Mouse (Mus musculus) ES-E14 (cell line): ENCODE measurements around the gene Gramd1b. TPM values are rescaled to one million over a fixed set of nuclear protein-coding genes. Genes with fewer than 3 reads are reported as not detected.

Source experiments
- DNase-seq: peaks from one replicate; pipeline ENCODE4 v3.0.0-alpha.2; 2013; ENCODE audit warnings: low read depth, low spot score
- H3K27ac ChIP-seq: 2 replicates; pipeline ENCODE4 v1.5.1; 2012; ENCODE audit warnings: low read depth, mild to moderate bottlenecking, low read length, moderate library complexity, mixed read lengths; ENCODE audit not compliant: poor library complexity, insufficient read depth, severe bottlenecking
- H3K36me3 ChIP-seq: 2 replicates; pipeline ENCODE4 v1.6.1; 2012; ENCODE audit warnings: mild to moderate bottlenecking, low read length, moderate library complexity, mixed read lengths; ENCODE audit not compliant: control insufficient read depth, poor library complexity, insufficient read depth, severe bottlenecking
- H3K4me1 ChIP-seq, 2 experiments: fragments of 150-350 bp in 1 of 2; sonication (generic) in 1 of 2; 2 replicates each; pipeline ENCODE4 v1.6.1; 2012; ENCODE audit warnings: low read length in 2 of 2, mild to moderate bottlenecking in 1 of 2, mixed read lengths in 1 of 2; ENCODE audit not compliant: control insufficient read depth in 2 of 2, insufficient read depth in 2 of 2, poor library complexity in 1 of 2
- H3K4me3 ChIP-seq, 2 experiments: fragments of 150-350 bp in 1 of 2; sonication (generic) in 1 of 2; 2 replicates each; pipeline ENCODE4 v1.5.1; 2012; ENCODE audit warnings: low read length in 2 of 2, low read depth in 1 of 2, mild to moderate bottlenecking in 1 of 2, mixed read lengths in 1 of 2; ENCODE audit not compliant: insufficient read depth in 1 of 2, poor library complexity in 1 of 2, severe bottlenecking in 1 of 2
- H3K9ac ChIP-seq: 2 replicates; pipeline ENCODE4 v1.6.1; 2012; ENCODE audit warnings: low read depth, mild to moderate bottlenecking, low read length, mixed read lengths; ENCODE audit not compliant: poor library complexity, insufficient read depth, severe bottlenecking
- H3K9me3 ChIP-seq: fragments of 150-350 bp; sonication (generic); 2 replicates; pipeline ENCODE4 v1.6.1; 2012; ENCODE audit warnings: low read depth, mild to moderate bottlenecking, low read length; ENCODE audit not compliant: control insufficient read depth, insufficient read depth
- CHD2 ChIP-seq: IDR thresholded peaks from 2 replicates; pipeline ENCODE4 v1.6.1; 2014; ENCODE audit warnings: mild to moderate bottlenecking, low read depth, low read length, inconsistent platforms
- HCFC1 ChIP-seq: IDR thresholded peaks from 2 replicates; pipeline ENCODE4 v1.6.1; 2012; ENCODE audit warnings: low read length, inconsistent platforms, borderline replicate concordance; ENCODE audit not compliant: insufficient read depth
- MAFK ChIP-seq: IDR thresholded peaks from 2 replicates; pipeline ENCODE4 v1.6.1; 2014; ENCODE audit warnings: mild to moderate bottlenecking, low read depth, low read length, inconsistent platforms; ENCODE audit not compliant: insufficient read depth
- ZC3H11A ChIP-seq: IDR thresholded peaks from 2 replicates; pipeline ENCODE4 v1.6.1; 2012; ENCODE audit warnings: low read depth, mild to moderate bottlenecking, inconsistent platforms, low read length, borderline replicate concordance
- ZNF384 ChIP-seq: IDR thresholded peaks from 2 replicates; pipeline ENCODE4 v1.6.1; 2012; ENCODE audit warnings: low read depth, low read length, inconsistent platforms
- in situ Hi-C, 2 experiments: fragments of 600-800 bp; cut with MboI; formaldehyde crosslinking; loops; one replicate each; pipeline ENCODE4 v1.15.1; 2025; ENCODE audit warnings: low sequenced_read_pairs in 2 of 2, inconsistent platforms in 1 of 2; ENCODE audit not compliant: unreplicated experiment in 2 of 2
- total RNA-seq: library from RNA; depleted of rRNA; stranded (reverse); fragments of 300-350 nt; gene quantifications from 2 replicates; pipeline ENCODE4 v1.2.3, GENCODE M21; 2012

Gramd1b gene
- total RNA-seq, 1 experiment, result 24.1 TPM

DNA sequence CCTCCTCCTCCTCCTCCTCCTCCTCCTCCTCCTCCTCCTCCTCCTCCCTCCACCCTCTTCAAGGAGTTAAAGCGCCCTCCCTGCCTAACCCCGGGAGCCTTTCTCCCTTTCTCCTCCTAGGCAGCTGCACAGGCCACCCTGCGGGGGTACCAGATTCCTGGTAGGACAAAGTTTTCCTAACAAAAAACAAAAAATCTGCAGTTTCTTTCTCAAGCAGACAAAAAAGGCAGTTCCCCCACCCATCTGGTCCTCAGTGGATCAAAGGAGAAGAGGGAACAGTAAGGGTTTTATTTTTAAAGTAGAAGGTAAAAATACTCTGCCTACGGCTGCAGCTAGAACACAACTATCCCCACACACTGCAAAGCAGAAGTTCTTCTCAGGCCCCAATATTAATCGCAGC lies 156.2 kb downstream of the Gramd1b start:
- no peak overlapping the region for H3K4me3 ChIP-seq
- no peak for DNase-seq
- H3K9ac ChIP-seq, result no peak overlapping the region
- H3K36me3 ChIP-seq, result no peaks in the 10 kb centered on the region
- no peak overlapping the region for H3K27ac ChIP-seq
- TF ChIP-seq ZNF384, result no peak
- no peak for TF ChIP-seq MAFK
- no peak for TF ChIP-seq CHD2
- TF ChIP-seq ZC3H11A, result no peak
- TF ChIP-seq HCFC1, result no peak
- H3K4me1 ChIP-seq, result peaks cover 0 to 10% of the 10 kb centered on the region in 2 experiments; a peak in 1 of 4 replicates
- H3K9me3 ChIP-seq, result no peaks in the 10 kb centered on the region
- in situ Hi-C loops, result no loop called here

DNA sequence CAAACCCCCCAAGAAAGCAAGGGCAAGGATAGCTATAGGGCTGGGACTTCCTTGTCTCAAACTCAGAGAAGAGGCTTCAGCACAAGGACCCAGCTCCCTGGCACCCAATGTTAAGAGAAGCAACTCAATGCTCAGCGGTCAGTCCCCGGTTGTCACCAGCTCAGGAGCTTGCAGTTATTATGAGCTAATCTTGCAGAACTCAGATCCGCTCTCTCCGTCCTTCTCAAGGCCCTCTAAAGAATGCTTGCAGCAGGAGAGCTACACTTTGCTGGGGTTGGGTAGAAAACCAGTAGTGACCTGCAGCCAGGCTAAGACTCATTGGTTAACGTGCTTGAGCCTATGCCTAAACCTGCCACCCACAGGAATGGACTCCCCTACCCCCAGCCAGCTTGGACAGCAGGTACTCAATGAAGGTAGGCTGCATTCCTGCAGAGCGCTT lies 156.6 kb downstream of the Gramd1b start:
- no peak for DNase-seq
- H3K36me3 ChIP-seq, result no peaks in the 10 kb centered on the region
- peaks cover 0 to 10% of the 10 kb centered on the region in 2 experiments; a peak in 1 of 4 replicates for H3K4me1 ChIP-seq
- no peak for TF ChIP-seq CHD2
- no peak for TF ChIP-seq ZC3H11A
- TF ChIP-seq ZNF384, result no peak
- TF ChIP-seq HCFC1, result no peak
- TF ChIP-seq MAFK, result no peak
- no peak overlapping the region for H3K27ac ChIP-seq
- H3K9ac ChIP-seq, result no peak overlapping the region
- no peaks in the 10 kb centered on the region for H3K9me3 ChIP-seq
- no peak overlapping the region for H3K4me3 ChIP-seq
- in situ Hi-C loops, result no loop called here

DNA sequence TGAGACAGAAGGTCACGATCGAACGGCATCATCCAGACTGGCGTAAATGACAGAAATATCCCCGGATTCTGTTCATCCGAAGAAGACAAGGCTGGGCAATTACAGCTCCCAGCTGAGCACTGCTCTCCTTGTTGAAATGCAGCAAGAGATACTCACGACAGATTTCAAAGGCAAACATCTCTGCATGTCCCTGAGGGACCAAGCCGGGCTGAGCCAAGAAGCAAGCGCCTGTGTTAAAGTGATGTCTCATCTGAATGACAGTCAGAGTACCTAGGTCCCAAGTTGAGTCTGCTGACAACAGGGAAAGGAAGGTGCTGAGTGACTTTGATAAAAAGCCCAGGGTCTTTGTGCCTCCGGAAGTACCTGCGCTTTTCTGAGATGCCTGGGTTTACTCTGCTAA lies 157.1 kb downstream of the Gramd1b start:
- no peak overlapping the region for H3K27ac ChIP-seq
- DNase-seq, result no peak
- no peak overlapping the region for H3K4me3 ChIP-seq
- peaks cover 0 to 10% of the 10 kb centered on the region in 2 experiments; a peak in 1 of 4 replicates for H3K4me1 ChIP-seq
- no peak overlapping the region for H3K9ac ChIP-seq
- no peaks in the 10 kb centered on the region for H3K36me3 ChIP-seq
- in situ Hi-C loops, result no loop called here
- H3K9me3 ChIP-seq, result no peaks in the 10 kb centered on the region
- no peak for TF ChIP-seq ZNF384
- no peak for TF ChIP-seq MAFK
- TF ChIP-seq ZC3H11A, result no peak
- TF ChIP-seq HCFC1, result no peak
- TF ChIP-seq CHD2, result no peak

DNA sequence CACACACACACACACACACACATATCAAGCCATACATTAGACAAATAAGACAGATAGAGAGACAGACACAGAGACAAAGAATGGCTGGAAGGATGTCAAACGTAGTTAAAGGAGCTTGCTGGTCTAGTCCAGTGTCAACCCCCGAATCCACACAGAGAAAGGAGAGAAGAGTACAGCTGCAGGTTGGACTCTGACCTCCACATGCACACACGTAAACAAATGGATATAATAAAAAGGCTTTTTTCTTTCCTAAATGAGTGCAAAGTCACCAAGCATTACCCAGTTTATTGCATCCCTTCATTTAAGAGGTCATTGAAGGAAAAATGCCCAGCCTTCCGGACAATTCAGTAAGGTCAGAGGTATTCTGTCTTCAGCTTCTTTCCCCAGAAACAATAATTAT lies 161.0 kb downstream of the Gramd1b start:
- Histone ChIP-seq H3K27ac (no peak overlapping the region), H3K4me3 (no peak overlapping the region), H3K9ac (no peak overlapping the region), H3K9me3 (no peaks in the 10 kb centered on the region), H3K4me1 (peaks cover 0 to 5% of the 10 kb centered on the region in 2 experiments; a peak in 1 of 4 replicates), H3K36me3 (no peaks in the 10 kb centered on the region)
- no peak for TF ChIP-seq ZC3H11A
- TF ChIP-seq CHD2, result no peak
- DNase-seq, result no peak
- in situ Hi-C loops, result no loop called here

DNA sequence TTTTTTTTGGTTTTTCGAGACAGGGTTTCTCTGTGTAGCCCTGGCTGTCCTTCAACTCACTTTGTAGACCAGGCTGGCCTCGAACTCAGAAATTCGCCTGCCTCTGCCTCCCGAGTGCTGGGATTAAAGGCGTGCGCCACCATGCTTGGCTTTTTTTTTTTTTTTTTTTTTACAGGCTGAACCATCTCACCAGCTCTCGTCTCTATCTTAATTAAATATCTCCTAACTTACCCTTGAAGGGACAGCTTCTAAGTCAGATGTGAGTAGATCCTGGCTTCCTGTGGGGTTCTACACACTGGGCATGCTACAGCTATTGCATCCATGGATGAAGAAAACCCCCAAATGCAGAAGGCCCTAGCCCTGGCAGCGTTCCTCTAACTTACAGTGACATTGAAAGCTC lies 164.4 kb downstream of the Gramd1b start:
- no peaks in the 10 kb centered on the region for H3K9me3 ChIP-seq
- no peak overlapping the region for H3K9ac ChIP-seq
- no peak for DNase-seq
- H3K4me1 ChIP-seq, result peaks cover 0 to 8% of the 10 kb centered on the region in 2 experiments; a peak in 2 of 4 replicates
- in situ Hi-C loops, result no loop called here
- H3K27ac ChIP-seq, result no peak overlapping the region
- no peaks in the 10 kb centered on the region for H3K36me3 ChIP-seq
- TF ChIP-seq ZNF384 (peak; percentile 60; the same call in 1 of the 2 replicates), HCFC1 (no peak)
- no peak overlapping the region for H3K4me3 ChIP-seq
